15 mouse cellular contexts compared by ENCODE assay signal in genomic region chr16:73772454-73772853, GRCm38 (mm10).
"Had no signal": no experiment of that assay in that cellular context is flagged by ENCODE, and none has a peak within 500 bp of the region (broad histone marks: within the 10 kb centered on the region; RNA-seq: fewer than 3 reads in every experiment).

No protein-coding gene starts in this region.

- DNase-seq: liver, postnatal 0 days; lung, adult 2 months; lung, postnatal 10 days; right cerebral cortex, postnatal 25 days; right cerebral cortex, postnatal 4 days; spleen, adult 18-20 months; thymus, adult 18-20 months; thymus, postnatal 14 days; thymus, postnatal 36 days had no signal

- H3K4me3 ChIP-seq: megakaryocyte, embryonic 14.5 days; midbrain, embryonic 13.5 days; midbrain, embryonic 15.5 days; neural tube, embryonic 12.5 days had no signal

- H3K36me3 ChIP-seq: midbrain, embryonic 13.5 days; midbrain, embryonic 15.5 days; neural tube, embryonic 12.5 days had no signal

- H3K4me1 ChIP-seq: megakaryocyte, embryonic 14.5 days; midbrain, embryonic 13.5 days; midbrain, embryonic 15.5 days; neural tube, embryonic 12.5 days had no signal

- ATAC-seq: liver, postnatal 0 days; midbrain, embryonic 13.5 days; midbrain, embryonic 15.5 days had no signal

- H3K4me2 ChIP-seq: midbrain, embryonic 11.5 days; midbrain, embryonic 13.5 days; midbrain, embryonic 15.5 days; neural tube, embryonic 12.5 days had no signal

- H3K27me3 ChIP-seq: megakaryocyte, embryonic 14.5 days; midbrain, embryonic 13.5 days; midbrain, embryonic 15.5 days; neural tube, embryonic 12.5 days had no signal

- H3K9ac ChIP-seq: liver, postnatal 0 days; midbrain, embryonic 13.5 days; midbrain, embryonic 15.5 days; neural tube, embryonic 12.5 days had no signal

- H3K27ac ChIP-seq: macrophage; midbrain, embryonic 13.5 days; midbrain, embryonic 15.5 days; neural tube, embryonic 12.5 days had no signal

- H3K9me3 ChIP-seq: midbrain, embryonic 13.5 days; midbrain, embryonic 15.5 days; neural tube, embryonic 12.5 days had no signal
